Mouse (Mus musculus): ENCODE data around the gene Entr1. TPM values are rescaled to one million over a fixed set of nuclear protein-coding genes. Genes with fewer than 3 reads are reported as not detected.

The Entr1 gene
- polyA plus RNA-seq, 1 experiment from 2014 or later: 52.6 TPM

DNA sequence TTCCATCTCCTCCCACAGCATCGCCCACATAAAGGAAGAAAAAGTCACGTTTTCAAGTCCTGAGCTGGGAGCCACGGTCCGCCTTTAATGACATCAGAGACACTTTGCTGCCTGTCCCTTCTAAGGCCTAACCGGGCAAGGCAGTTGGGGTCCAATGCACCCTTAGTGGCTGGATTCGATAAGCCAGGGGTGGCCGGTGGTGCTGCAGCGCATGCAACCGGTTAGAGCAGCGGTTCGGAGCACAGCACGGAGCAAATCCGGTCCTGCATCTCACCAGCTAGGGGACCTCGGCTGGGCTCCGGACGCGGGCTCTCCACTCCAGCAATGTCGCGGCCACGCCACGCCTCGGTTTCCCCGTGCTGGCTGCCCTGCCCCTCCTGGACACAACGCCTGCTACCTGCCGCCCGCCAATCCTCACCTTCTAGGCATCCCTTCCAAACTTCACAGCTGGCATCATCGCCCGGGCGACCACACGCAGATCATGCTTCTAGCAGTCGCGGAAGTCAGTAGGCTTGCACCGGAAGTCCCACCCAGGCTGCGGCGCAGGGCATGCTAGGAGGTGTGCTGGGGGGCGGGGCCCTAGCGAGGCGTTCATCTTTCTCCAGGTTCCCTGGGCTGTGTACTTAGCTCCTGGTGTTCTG lies 8.9 kb downstream of the Entr1 start, which contains the start of gene Snapc4:
Gene Snapc4 (minus strand): TSS at position 523 of the 641 bp plus-strand sequence.
- no peaks in the 10 kb centered on the region for H3K9me3 ChIP-seq (ENCODE audit: control insufficient read depth, low read length)
- H3K36me3 ChIP-seq (ENCODE audit: control insufficient read depth, insufficient read depth, low read length): peaks cover 29% of the 10 kb centered on the region
- H3K9ac ChIP-seq (ENCODE audit: low read length): peak within 1 kb of the TSS; percentile 77
- under 1% methylated on average over 38 of the region's 38 CpGs for WGBS
- ATAC-seq (ENCODE audit: low FRiP score, low TSS enrichment): peak; percentile 92
- H3K4me1 ChIP-seq (replicated peaks; ENCODE audit: control insufficient read depth, insufficient read depth): no peaks in the 10 kb centered on the region
- no peaks in the 10 kb centered on the region for H3K27me3 ChIP-seq (ENCODE audit: control insufficient read depth, insufficient read depth, low read length)
- peak within 1 kb of the TSS; percentile 67 for H3K4me3 ChIP-seq (ENCODE audit: low read depth, low read length)
- no peak for TF ChIP-seq EP300 (optimal IDR thresholded peaks at IDR 0.05)
- no peak for TF ChIP-seq CTCF (IDR thresholded peaks at IDR 0.05; ENCODE audit: low read depth)
- DNase-seq (ENCODE audit: low spot score): peak; percentile 92
- peak within 1 kb of the TSS; percentile 90 for H3K4me2 ChIP-seq (replicated peaks; ENCODE audit: low read depth)
- H3K27ac ChIP-seq (replicated peaks): peak within 1 kb of the TSS; percentile 73

DNA sequence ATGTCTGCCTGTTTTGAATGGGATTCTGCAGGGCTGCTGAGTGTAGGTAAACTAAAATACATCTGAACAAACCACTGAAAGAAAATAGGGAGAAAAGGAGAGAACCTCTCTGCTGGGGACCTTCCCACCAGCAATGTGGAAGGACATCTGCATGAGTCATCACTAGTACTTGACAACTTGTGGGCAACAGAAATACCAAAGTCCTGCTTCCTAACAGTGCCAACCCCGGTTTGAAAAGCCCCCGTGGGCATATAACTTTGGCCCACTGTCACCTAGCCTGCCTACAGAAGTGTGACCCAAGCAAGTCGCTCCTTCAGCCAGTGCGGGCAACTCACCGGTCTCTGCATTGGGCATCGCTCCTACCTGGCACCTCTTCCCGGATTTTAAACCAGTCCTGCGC lies 16.7 kb downstream of the Entr1 start:
- no peak overlapping the region for H3K4me2 ChIP-seq (replicated peaks; ENCODE audit: low read depth)
- peaks cover 44% of the 10 kb centered on the region for H3K36me3 ChIP-seq (ENCODE audit: control insufficient read depth, insufficient read depth, low read length)
- DNase-seq (ENCODE audit: low spot score) (no peak), ATAC-seq (ENCODE audit: low FRiP score, low TSS enrichment) (no peak)
- H3K9ac ChIP-seq (ENCODE audit: low read length): no peak overlapping the region
- no peaks in the 10 kb centered on the region for H3K27me3 ChIP-seq (ENCODE audit: control insufficient read depth, insufficient read depth, low read length)
- no peak for TF ChIP-seq EP300 (optimal IDR thresholded peaks at IDR 0.05)
- TF ChIP-seq CTCF (IDR thresholded peaks at IDR 0.05; ENCODE audit: low read depth): no peak
- no peak overlapping the region for H3K4me3 ChIP-seq (ENCODE audit: low read depth, low read length)
- H3K9me3 ChIP-seq (ENCODE audit: control insufficient read depth, low read length): no peaks in the 10 kb centered on the region
- WGBS: 98% methylated on average over 8 of the region's 8 CpGs
- H3K27ac ChIP-seq (replicated peaks): no peak overlapping the region
- no peaks in the 10 kb centered on the region for H3K4me1 ChIP-seq (replicated peaks; ENCODE audit: control insufficient read depth, insufficient read depth)

DNA sequence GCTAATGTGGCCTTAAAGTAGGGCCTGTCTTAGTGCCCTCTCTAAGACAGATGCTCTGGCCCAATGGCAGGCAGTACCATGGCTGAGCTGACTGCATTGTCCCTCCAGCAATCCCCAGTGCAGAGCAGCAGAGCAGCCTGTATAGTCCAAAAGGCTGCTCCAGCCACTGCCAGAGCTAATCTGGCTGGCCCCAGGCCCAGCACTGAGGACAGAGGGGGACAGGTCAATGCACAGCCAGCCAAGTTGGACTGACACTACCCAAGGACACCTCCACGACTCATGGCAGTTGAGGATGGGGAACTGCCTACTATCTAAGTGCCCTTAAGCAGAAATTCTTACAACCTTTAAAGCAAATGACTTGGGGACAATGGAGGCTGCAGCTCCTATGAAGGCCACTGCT lies 20.5 kb downstream of the Entr1 start:
- H3K4me3 ChIP-seq (ENCODE audit: low read depth, low read length): no peak overlapping the region
- no peaks in the 10 kb centered on the region for H3K9me3 ChIP-seq (ENCODE audit: control insufficient read depth, low read length)
- H3K27ac ChIP-seq (replicated peaks): no peak overlapping the region
- DNase-seq (ENCODE audit: low spot score) (no peak), ATAC-seq (ENCODE audit: low FRiP score, low TSS enrichment) (no peak)
- H3K4me2 ChIP-seq (replicated peaks; ENCODE audit: low read depth): no peak overlapping the region
- WGBS: 84% methylated on average over 1 of the region's 1 CpGs
- no peaks in the 10 kb centered on the region for H3K27me3 ChIP-seq (ENCODE audit: control insufficient read depth, insufficient read depth, low read length)
- no peak overlapping the region for H3K9ac ChIP-seq (ENCODE audit: low read length)
- peaks cover 39% of the 10 kb centered on the region for H3K36me3 ChIP-seq (ENCODE audit: control insufficient read depth, insufficient read depth, low read length)
- H3K4me1 ChIP-seq (replicated peaks; ENCODE audit: control insufficient read depth, insufficient read depth): no peaks in the 10 kb centered on the region
- TF ChIP-seq EP300 (optimal IDR thresholded peaks at IDR 0.05) (no peak), CTCF (IDR thresholded peaks at IDR 0.05; ENCODE audit: low read depth) (no peak)

DNA sequence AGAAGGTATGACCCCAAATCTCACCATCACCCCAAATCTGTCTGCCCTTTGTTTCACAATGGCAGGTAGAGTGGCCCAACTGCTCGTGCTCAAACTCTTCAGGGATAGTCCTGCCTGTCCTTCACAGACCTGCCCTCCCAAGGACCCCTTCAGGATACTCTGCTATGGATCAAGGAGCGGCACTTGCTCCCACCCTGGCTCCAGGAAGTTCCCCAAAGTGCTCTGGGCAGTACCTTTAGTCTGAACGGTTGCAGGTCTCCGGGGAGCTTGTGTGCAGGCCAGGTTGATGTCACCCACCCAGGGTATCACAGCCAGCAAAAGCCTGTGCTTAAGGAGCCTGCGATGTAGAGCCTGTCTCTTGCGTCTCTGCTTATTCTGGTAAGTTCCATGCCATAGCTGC lies 21.2 kb downstream of the Entr1 start:
- Histone ChIP-seq H3K9me3 (ENCODE audit: control insufficient read depth, low read length) (no peaks in the 10 kb centered on the region), H3K36me3 (ENCODE audit: control insufficient read depth, insufficient read depth, low read length) (peaks cover 40% of the 10 kb centered on the region), H3K4me3 (ENCODE audit: low read depth, low read length) (no peak overlapping the region), H3K4me2 (replicated peaks; ENCODE audit: low read depth) (no peak overlapping the region), H3K9ac (ENCODE audit: low read length) (no peak overlapping the region), H3K4me1 (replicated peaks; ENCODE audit: control insufficient read depth, insufficient read depth) (no peaks in the 10 kb centered on the region), H3K27ac (replicated peaks) (no peak overlapping the region), H3K27me3 (ENCODE audit: control insufficient read depth, insufficient read depth, low read length) (no peaks in the 10 kb centered on the region)
- ATAC-seq (ENCODE audit: low FRiP score, low TSS enrichment): no peak
- 90% methylated on average over 6 of the region's 6 CpGs for WGBS
- no peak for TF ChIP-seq EP300 (optimal IDR thresholded peaks at IDR 0.05)
- TF ChIP-seq CTCF (IDR thresholded peaks at IDR 0.05; ENCODE audit: low read depth): no peak
- DNase-seq (ENCODE audit: low spot score): no peak

DNA sequence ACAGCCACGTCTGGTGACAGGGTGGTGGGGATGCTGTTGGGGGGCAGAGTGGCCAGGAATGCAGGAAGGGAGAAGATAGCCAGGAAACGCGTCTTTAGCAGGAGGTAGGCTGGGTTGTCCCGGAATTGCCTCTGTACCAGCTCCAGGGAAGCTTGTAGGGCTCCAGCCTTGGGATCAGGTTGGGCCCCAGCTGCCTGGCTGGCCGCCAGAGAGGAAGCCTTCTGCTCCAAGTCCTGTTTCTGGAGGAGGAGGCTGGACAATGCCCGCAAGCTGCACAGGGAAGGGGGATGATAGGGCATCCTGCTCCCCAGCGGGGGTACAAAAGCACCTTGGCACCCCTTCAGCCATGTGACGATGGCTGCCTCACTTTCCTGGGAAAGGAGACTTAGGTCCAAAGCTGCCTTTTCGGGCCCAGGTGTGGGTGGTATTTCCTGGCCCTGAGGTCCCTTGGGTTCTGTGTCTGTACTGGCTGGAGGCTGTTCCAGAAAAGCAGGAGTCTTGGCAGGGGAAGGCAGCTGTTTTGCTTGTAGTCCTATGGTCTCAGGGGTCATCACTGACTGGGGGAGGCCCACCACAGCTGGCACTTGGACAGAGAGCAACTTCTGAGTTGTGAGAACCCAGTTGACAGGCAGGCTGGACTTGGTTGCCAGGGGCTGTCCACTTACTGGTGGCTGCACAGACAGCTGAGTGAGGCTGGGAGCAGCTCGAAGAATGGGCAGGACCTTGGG lies 24.2 kb downstream of the Entr1 start:
- peak; percentile 45 for DNase-seq (ENCODE audit: low spot score)
- H3K27ac ChIP-seq (replicated peaks): no peak overlapping the region; the same call in 1 of the 2 replicates

DNA sequence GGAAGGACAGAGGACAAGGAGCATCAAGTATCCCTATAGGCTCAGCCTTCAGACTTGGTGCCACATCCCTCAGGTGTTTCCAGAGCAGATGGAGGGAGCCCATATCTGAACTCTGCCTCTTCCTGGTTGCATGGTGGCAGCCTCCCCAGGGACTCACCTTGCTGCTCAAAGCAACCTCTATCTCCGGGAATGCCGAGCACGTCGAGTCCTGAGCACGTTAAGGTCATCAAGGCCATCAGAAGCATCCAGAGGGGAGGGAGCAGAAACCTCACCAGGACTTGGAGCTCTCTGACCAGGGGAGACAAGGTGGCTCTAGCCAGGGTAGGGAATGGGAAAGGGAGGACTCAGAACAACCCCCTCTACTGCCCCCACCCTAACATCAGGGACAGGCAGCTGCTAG lies 25.6 kb downstream of the Entr1 start:
- WGBS: 65% methylated on average over 5 of the region's 5 CpGs
- peaks cover 22% of the 10 kb centered on the region for H3K36me3 ChIP-seq (ENCODE audit: control insufficient read depth, insufficient read depth, low read length)

More for the DNA sequence above, 24.2 kb downstream of the Entr1 start:
- Histone ChIP-seq H3K4me3 (ENCODE audit: low read depth, low read length) (no peak overlapping the region), H3K9me3 (ENCODE audit: control insufficient read depth, low read length) (no peaks in the 10 kb centered on the region), H3K4me2 (replicated peaks; ENCODE audit: low read depth) (no peak overlapping the region), H3K36me3 (ENCODE audit: control insufficient read depth, insufficient read depth, low read length) (peaks cover 28% of the 10 kb centered on the region), H3K9ac (ENCODE audit: low read length) (0 out of 2 replicates have a peak overlapping the region, but pooled peaks have one; percentile 13), H3K4me1 (replicated peaks; ENCODE audit: control insufficient read depth, insufficient read depth) (no peaks in the 10 kb centered on the region), H3K27me3 (ENCODE audit: control insufficient read depth, insufficient read depth, low read length) (no peaks in the 10 kb centered on the region)
- TF ChIP-seq CTCF (IDR thresholded peaks at IDR 0.05; ENCODE audit: low read depth) (no peak), EP300 (optimal IDR thresholded peaks at IDR 0.05) (no peak)
- 58% methylated on average over 10 of the region's 10 CpGs for WGBS
- no peak for ATAC-seq (ENCODE audit: low FRiP score, low TSS enrichment)

More for the DNA sequence above, 25.6 kb downstream of the Entr1 start:
- H3K9me3 ChIP-seq (ENCODE audit: control insufficient read depth, low read length): no peaks in the 10 kb centered on the region
- ATAC-seq (ENCODE audit: low FRiP score, low TSS enrichment) (no peak), DNase-seq (ENCODE audit: low spot score) (no peak)
- no peaks in the 10 kb centered on the region for H3K4me1 ChIP-seq (replicated peaks; ENCODE audit: control insufficient read depth, insufficient read depth)
- no peak overlapping the region for H3K4me3 ChIP-seq (ENCODE audit: low read depth, low read length)
- H3K9ac ChIP-seq (ENCODE audit: low read length): no peak overlapping the region
- no peak for TF ChIP-seq CTCF (IDR thresholded peaks at IDR 0.05; ENCODE audit: low read depth)
- H3K27me3 ChIP-seq (ENCODE audit: control insufficient read depth, insufficient read depth, low read length): no peaks in the 10 kb centered on the region
- no peak overlapping the region for H3K27ac ChIP-seq (replicated peaks)
- no peak overlapping the region for H3K4me2 ChIP-seq (replicated peaks; ENCODE audit: low read depth)

Data from stomach, postnatal 0 days (tissue).